Mouse (Mus musculus) spleen, adult 2 months (tissue): ENCODE data around the gene Cbx5.

ENCODE experiments used
- CTCF ChIP-seq: fragments of 200-500 bp; IDR thresholded peaks from 2 replicates; pipeline ENCODE4 v1.5.1; 2011; ENCODE audit warnings: mild to moderate bottlenecking, inconsistent platforms; ENCODE audit not compliant: insufficient read depth, insufficient read length, insufficient replicate concordance; ENCODE audit errors: extremely low read depth
- POLR2A ChIP-seq: fragments of 200-500 bp; IDR thresholded peaks from 2 replicates; pipeline ENCODE4 v1.6.1; 2011; ENCODE audit warnings: low read depth, low read length, inconsistent platforms

DNA sequence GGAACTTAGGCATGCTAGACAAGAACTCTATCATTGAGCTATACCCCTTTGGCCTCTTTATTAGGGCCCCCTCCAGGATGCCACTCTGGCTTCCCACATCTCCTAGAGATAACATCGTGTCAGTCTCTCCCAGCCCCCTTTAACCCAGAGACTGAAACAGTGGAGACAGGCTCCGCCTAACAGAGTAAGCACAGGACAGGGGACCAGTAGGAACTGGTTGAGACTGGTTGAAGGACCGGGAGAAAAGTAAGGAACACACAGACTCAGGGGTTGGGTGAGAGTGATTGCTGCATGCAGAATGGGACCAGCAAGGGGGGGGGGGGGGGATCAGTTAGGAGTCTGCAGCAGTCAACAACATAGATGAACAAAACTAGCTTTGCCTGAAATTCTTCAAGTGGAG lies 95.4 kb downstream of the Cbx5 start:
- TF ChIP-seq CTCF = no peak
- TF ChIP-seq POLR2A = no peak
